Mouse (Mus musculus) CH12.LX (cell line): Measurements from ENCODE around the gene Gpbar1.

ENCODE experiments used
- CTCF ChIP-seq, 2 experiments: IDR thresholded peaks in 1 of 2; conservative IDR thresholded peaks in 1 of 2; 2 replicates each; pipeline ENCODE4 v1.5.1; 2011 to 2012; ENCODE audit warnings: low read depth in 2 of 2, low read length in 2 of 2, improper control_type of control experiment in 1 of 2, inconsistent platforms in 1 of 2, mild to moderate bottlenecking in 1 of 2, moderate library complexity in 1 of 2
- IRF4 ChIP-seq: IDR thresholded peaks from 2 replicates; pipeline ENCODE4 v1.6.1; 2014; ENCODE audit warnings: low read depth, mild to moderate bottlenecking, inconsistent platforms, low read length, improper control_type of control experiment
- KAT2A ChIP-seq: IDR thresholded peaks from 2 replicates; pipeline ENCODE4 v1.6.1; 2012; ENCODE audit warnings: low read length, improper control_type of control experiment, inconsistent platforms; ENCODE audit not compliant: insufficient replicate concordance
- MAZ ChIP-seq: IDR thresholded peaks from 2 replicates; pipeline ENCODE4 v1.6.1; 2012; ENCODE audit warnings: low read depth, mild to moderate bottlenecking, inconsistent platforms, low read length, improper control_type of control experiment, moderate library complexity
- NRF1 ChIP-seq: IDR thresholded peaks from 2 replicates; pipeline ENCODE4 v1.6.1; 2014; ENCODE audit warnings: low read depth, mild to moderate bottlenecking, inconsistent platforms, low read length, improper control_type of control experiment, moderate library complexity
- POLR2A ChIP-seq: IDR thresholded peaks from 2 replicates; pipeline ENCODE4 v1.6.1; 2011; ENCODE audit warnings: low read depth, mild to moderate bottlenecking, improper control_type of control experiment, low read length
- POLR2AphosphoS2 ChIP-seq: IDR thresholded peaks from 2 replicates; pipeline ENCODE4 v1.6.1; 2011; ENCODE audit warnings: low read depth, low read length, improper control_type of control experiment
- SIN3A ChIP-seq: IDR thresholded peaks from 2 replicates; pipeline ENCODE4 v1.6.1; 2012; ENCODE audit warnings: low read length, improper control_type of control experiment, inconsistent platforms
- TBP ChIP-seq: conservative IDR thresholded peaks from 2 replicates; pipeline ENCODE4 v1.6.1; 2011; ENCODE audit warnings: low read depth, low read length, improper control_type of control experiment
- UBTF ChIP-seq: IDR thresholded peaks from 2 replicates; pipeline ENCODE4 v1.6.1; 2012; ENCODE audit warnings: low read depth, mild to moderate bottlenecking, inconsistent platforms, low read length, improper control_type of control experiment, moderate library complexity
- ZC3H11A ChIP-seq: IDR thresholded peaks from 2 replicates; pipeline ENCODE4 v1.6.1; 2012; ENCODE audit warnings: low read depth, mild to moderate bottlenecking, inconsistent platforms, low read length, improper control_type of control experiment
- ZKSCAN1 ChIP-seq: IDR thresholded peaks from 2 replicates; pipeline ENCODE4 v1.6.1; 2012; ENCODE audit warnings: low read depth, inconsistent platforms, low read length, improper control_type of control experiment, borderline replicate concordance

DNA sequence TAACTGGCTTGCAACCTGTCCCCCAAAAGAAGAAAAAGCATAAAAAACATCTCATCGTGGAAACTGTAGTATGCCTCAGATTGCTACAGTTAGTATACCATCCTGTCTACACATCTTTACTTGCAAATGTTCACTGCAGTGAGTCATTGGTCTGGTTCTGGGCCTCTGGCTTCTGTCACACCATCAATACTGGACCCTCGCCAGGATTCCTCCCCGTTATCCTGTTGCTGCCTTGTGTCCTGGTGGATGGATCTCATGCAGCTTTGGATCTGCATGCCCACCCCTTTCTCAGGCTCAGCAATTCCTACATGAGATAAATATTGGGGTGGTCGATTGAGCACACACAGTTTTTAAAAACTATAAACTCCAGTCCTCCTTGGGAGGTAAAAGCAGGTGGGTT lies 6.7 kb upstream of the Gpbar1 start:
- no peak for TF ChIP-seq POLR2A
- TF ChIP-seq NRF1: no peak
- no peak for TF ChIP-seq CTCF (conservative IDR thresholded peaks at IDR 0.05 in 1 of 2, IDR thresholded peaks at IDR 0.05 in 1 of 2; ENCODE audit: low read depth in 2 of 2, low read length in 2 of 2)
- TF ChIP-seq ZKSCAN1: no peak
- TF ChIP-seq KAT2A: no peak
- TF ChIP-seq TBP: no peak
- TF ChIP-seq POLR2AphosphoS2: no peak
- TF ChIP-seq SIN3A: no peak
- no peak for TF ChIP-seq ZC3H11A
- no peak for TF ChIP-seq UBTF
- TF ChIP-seq IRF4: no peak
- TF ChIP-seq MAZ: no peak
